Mouse (Mus musculus) embryonic facial prominence, embryonic 10.5 days (tissue): ENCODE measurements at regions not wholly inside any gene's neighbourhood (a gene's known extent, or its start where the extent isn't known, plus 50 kb on each side); places are given as distances from the start of the nearest gene placed in this dataset.
A peak's percentile ranks its signal among the peaks of the same experiment; 100 is the strongest.
"Not testable (repeated sequence)": the region's sequence is repeated elsewhere in the genome, so short reads cannot be mapped to it uniquely, and the experiment has no call there.

Source experiments
- DNase-seq: peaks from one replicate; pipeline ENCODE4 v3.0.0-alpha.2; 2017; ENCODE audit warnings: low spot score
- H3K27ac ChIP-seq: fragments of 300-500 bp; sonication (generic); replicated peaks from 2 replicates; pipeline ENCODE4 v1.5.1; 2016; ENCODE audit warnings: mild to moderate bottlenecking
- H3K27me3 ChIP-seq: fragments of 300-500 bp; sonication (generic); replicated peaks from 2 replicates; pipeline ENCODE4 v1.6.1; 2016; ENCODE audit warnings: low read depth, mild to moderate bottlenecking; ENCODE audit not compliant: poor library complexity, severe bottlenecking
- H3K36me3 ChIP-seq: fragments of 300-500 bp; sonication (generic); replicated peaks from 2 replicates; pipeline ENCODE4 v1.6.1; 2016; ENCODE audit warnings: mild to moderate bottlenecking, moderate library complexity
- H3K4me1 ChIP-seq: fragments of 300-500 bp; sonication (generic); 2 replicates; pipeline ENCODE4 v1.6.1; 2016
- H3K4me3 ChIP-seq: fragments of 300-500 bp; sonication (generic); 2 replicates; pipeline ENCODE4 v1.5.1; 2016; ENCODE audit warnings: mild to moderate bottlenecking, moderate library complexity
- H3K9me3 ChIP-seq: fragments of 300-500 bp; sonication (generic); 2 replicates; pipeline ENCODE4 v1.6.1; 2016; ENCODE audit warnings: mild to moderate bottlenecking
- WGBS: fragments of 180-500 bp; shearing (Covaris S2); methylation state at CpG from one replicate; pipeline ENCODE4 v1.1.7; 2016; 5-methylcytosine and 5-hydroxymethylcytosine counted together

DNA sequence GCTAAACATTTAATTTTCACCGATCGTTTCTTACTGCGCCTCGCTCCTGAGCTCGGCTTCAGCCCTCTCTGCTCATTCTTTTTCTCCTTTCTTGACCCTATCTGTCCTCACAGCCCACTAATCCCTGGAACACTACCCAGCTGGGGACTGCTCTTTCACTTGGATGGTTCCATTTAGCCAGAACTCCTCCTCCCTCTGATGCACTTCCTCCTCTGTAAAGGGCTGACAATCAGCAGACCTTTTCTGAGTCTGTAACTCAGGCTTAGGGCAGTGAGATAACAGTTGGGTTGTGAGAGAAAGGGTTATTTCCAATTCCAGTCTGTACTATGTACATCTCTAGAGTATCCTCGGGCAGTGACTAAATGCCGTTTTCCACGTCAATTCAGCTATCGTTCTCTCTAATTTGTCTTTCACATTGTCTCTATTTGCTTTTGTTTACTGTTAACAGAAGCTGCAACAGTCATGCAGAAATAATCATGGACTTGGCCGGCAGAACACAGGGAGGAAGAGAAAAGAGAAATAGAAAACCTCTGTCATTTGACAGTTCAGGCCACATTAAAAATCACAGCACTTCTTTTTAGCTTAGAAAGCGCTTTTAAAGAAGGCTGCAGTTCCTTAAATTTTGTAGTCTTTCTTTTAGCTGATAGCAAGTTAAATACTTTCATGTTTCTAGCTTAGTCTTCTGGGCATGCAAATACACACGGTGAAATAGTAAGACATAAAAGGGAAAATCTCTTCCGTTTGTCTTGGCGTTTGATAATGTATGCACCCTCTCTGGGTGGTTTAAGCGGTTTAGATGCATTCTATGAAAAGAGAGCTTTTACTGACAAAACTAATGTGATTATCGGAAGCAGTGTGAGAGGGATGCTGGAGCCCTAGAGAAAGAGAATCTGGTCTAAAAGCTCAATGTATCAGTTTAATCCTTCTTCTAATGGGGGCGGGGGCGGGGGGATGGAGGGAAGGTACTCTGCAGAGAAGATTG is 94.7 kb upstream of the Fam181b start:
- Histone ChIP-seq H3K4me3 (peak overlapping the region; percentile 14), H3K27ac (peak overlapping the region; percentile 30; the same call in 1 of the 2 replicates)
- WGBS, result 29% methylated on average over 18 of the region's 18 CpGs

DNA sequence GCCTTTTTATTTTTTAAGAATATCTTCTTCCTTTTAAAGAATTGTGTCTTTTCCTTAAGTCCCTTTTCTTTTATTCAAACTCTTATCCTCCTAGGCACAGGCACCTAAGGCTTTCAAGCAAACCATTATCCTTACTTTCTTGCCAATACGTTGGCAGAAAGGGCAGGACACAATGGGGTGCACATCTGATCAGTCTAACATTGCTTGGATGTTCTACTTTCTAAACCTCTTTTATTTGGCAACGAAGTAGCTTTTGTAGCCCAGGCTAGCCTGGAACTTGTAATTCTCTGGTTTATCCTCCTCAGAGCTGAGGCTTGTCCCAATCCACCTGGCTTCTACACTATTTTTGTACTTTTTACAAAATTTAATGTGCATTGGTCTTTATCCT is 94.0 kb upstream of the Fam181b start:
- no peaks in the 10 kb centered on the region for H3K27me3 ChIP-seq
- peaks cover 8% of the 10 kb centered on the region for H3K4me1 ChIP-seq
- no peak for DNase-seq
- H3K27ac ChIP-seq, result no peak overlapping the region
- no peaks in the 10 kb centered on the region for H3K9me3 ChIP-seq
- H3K4me3 ChIP-seq, result no peak overlapping the region
- whole genome bisulfite sequencing, result 60% methylated on average over 2 of the region's 2 CpGs
- H3K36me3 ChIP-seq, result no peaks in the 10 kb centered on the region

More for the DNA sequence above, 94.7 kb upstream of the Fam181b start:
- Histone ChIP-seq H3K9me3 (no peaks in the 10 kb centered on the region), H3K4me1 (peaks cover 8% of the 10 kb centered on the region), H3K27me3 (no peaks in the 10 kb centered on the region), H3K36me3 (no peaks in the 10 kb centered on the region)
- DNase-seq, result peak; percentile 31

DNA sequence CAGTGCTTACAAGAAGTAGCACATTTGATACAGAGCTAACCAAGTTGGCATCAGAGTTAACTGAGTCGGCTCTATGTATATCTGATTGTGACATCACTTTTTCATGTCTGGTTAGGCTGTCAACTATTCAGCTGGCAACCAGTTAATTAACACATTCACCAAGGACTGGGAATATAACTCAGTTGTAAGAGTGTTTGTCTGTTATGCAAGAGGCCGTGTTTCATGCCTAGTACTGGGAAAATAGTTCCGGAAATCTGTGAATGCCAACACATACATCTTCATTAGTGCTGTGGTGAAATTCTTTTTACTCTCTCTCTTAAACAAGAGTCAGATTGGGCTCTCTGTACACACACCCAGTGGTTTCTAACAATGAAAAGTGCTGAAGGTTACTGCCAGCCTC is 80.8 kb upstream of the Fam181b start:
- no peak overlapping the region for H3K4me3 ChIP-seq
- H3K4me1 ChIP-seq, result peaks cover 3% of the 10 kb centered on the region; the same call in 1 of the 2 replicates
- no peaks in the 10 kb centered on the region for H3K27me3 ChIP-seq
- DNase-seq, result no peak
- no peak overlapping the region for H3K27ac ChIP-seq
- 92% methylated on average over 3 of the region's 3 CpGs for WGBS
- H3K36me3 ChIP-seq, result no peaks in the 10 kb centered on the region
- H3K9me3 ChIP-seq, result no peaks in the 10 kb centered on the region

DNA sequence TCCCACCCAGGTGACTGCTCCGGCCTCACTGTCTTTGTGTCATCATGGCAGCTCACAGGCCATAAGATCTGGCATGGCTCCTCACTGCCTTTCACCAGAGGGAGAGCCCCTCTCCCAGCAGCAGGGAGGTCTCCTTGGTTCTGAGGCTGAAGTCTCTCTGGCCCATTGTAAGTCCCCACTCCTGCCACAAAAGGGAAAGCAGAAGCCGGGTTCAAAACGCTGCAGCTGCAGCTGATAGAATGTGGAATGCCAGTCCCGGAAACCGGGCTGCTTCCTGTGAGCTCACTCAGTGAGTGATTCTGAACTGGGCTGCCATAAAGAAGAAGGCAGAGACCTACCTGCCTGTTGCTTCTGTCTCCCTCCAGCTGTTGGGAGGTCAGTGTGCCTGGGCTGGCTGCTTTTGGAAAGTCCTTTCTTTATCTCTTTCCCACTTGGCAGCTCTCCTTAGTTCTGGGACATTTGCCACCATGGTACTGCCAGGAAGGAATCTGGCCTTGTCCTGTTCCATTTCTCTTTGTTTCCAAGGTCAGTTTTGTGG is 72.9 kb upstream of the Fam181b start:
- peak overlapping the region; percentile 54 for H3K27ac ChIP-seq

DNA sequence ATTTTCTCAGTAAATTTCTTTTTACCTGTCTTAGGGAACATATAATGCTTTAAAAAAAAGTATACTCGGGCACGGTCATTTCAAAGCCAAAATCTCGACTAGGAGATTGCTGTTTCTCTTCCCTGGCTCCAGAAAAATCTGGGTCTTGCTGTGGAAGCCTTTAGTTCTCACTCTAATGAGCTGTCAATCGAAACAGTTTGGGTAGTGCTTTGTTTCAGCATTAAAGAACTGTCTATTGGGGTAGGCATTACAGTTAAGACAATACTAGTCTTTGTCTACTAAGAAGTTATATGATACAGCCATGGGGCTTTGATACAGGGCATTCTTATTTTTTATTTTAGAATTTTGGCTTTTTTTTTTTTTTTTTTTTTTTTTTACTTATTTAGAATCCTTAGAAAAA is 71.9 kb upstream of the Fam181b start:
- Histone ChIP-seq H3K27me3 (no peaks in the 10 kb centered on the region), H3K4me3 (no peak overlapping the region), H3K9me3 (no peaks in the 10 kb centered on the region), H3K27ac (no peak overlapping the region), H3K36me3 (no peaks in the 10 kb centered on the region), H3K4me1 (peaks cover 8% of the 10 kb centered on the region; the same call in 1 of the 2 replicates)
- no peak for DNase-seq
- WGBS, result 55% methylated on average over 4 of the region's 4 CpGs

More for the DNA sequence above, 72.9 kb upstream of the Fam181b start:
- 34% methylated on average over 5 of the region's 5 CpGs for WGBS
- H3K27me3 ChIP-seq, H3K9me3 ChIP-seq, H3K4me3 ChIP-seq, H3K36me3 ChIP-seq: not testable (repeated sequence)
- peak; percentile 19 for DNase-seq
- peaks cover 11% of the 10 kb centered on the region for H3K4me1 ChIP-seq

DNA sequence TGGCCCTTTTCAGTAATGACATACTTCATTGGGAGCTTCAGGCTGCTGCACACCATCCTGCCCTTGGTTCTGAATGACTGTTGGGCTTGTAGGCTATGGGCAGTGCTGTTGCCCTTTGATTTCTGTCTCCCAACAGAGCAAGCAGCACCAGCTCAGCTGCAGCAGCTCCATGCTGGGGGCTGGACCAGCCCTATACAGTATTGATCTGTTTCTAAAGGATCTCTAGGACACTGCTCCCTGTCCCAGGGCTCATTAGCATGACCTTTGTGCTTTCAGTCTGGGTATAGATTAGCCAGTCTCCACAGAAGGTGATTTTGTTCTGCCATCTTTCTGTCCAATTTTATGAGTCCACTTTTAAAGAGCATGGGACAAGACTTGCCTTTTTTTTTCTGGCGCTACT is 60.3 kb upstream of the Fam181b start:
- no peak overlapping the region for H3K4me3 ChIP-seq
- no peaks in the 10 kb centered on the region for H3K36me3 ChIP-seq
- H3K27me3 ChIP-seq, result no peaks in the 10 kb centered on the region
- no peak overlapping the region for H3K27ac ChIP-seq
- no peaks in the 10 kb centered on the region for H3K4me1 ChIP-seq
- WGBS, result 98% methylated on average over 1 of the region's 1 CpGs
- H3K9me3 ChIP-seq, result no peaks in the 10 kb centered on the region
- DNase-seq, result no peak

DNA sequence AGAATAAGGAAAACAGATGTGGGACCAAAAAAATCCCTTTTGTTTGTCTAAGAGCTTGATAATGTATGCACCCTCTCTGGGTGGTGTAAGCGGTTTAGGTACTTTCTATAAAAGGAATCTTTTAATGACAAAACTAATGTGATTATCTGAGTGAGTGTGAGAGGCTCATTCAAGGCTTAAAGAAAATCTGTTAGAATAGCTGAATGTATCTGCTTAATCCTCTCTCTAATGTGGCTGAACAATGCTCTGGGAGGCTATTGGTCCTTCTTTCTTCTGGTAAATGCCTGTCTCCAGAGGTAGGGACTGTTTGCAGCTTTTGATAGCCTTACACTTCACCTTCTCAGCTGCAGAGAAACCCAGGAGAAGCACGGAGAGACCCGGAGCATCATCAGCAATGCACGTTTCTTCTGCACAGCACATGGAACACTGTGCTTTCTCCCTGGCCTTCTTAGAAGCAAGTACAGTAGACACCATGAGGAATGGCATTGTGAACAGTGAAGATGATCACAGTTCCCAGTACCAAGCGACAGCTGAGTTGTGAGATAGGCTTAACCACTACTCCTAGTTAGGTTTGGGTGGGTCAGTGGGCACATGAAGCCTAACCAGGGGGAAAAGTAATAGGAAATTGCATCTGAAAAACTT is 56.1 kb upstream of the Fam181b start:
- no peak overlapping the region for H3K27ac ChIP-seq
- H3K36me3 ChIP-seq, result no peaks in the 10 kb centered on the region
- WGBS, result 51% methylated on average over 5 of the region's 5 CpGs
- no peaks in the 10 kb centered on the region for H3K4me1 ChIP-seq
- H3K9me3 ChIP-seq, result no peaks in the 10 kb centered on the region
- no peaks in the 10 kb centered on the region for H3K27me3 ChIP-seq
- DNase-seq, result no peak
- no peak overlapping the region for H3K4me3 ChIP-seq

DNA sequence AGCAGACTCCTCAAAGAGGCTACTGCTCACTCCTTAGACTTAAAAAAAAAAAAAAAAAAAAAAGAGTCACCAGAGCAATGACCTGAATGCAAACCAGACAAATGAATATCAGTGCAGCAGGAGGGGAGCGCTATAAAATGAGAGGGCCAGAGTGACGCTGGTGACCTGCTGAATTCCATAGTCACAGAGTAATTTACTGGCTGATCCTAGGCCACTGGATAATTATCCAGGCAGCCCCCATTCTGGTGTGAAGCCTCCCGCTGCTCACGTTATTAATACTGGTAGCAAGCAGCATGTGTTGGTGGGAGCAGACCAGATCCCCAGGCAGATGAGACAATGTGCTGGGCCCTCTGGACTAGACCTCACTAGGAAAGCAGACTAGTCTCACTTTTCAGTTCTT is 53.4 kb upstream of the Fam181b start:
- no peak overlapping the region for H3K27ac ChIP-seq
- DNase-seq, result no peak
- WGBS, result 53% methylated on average over 4 of the region's 4 CpGs

More for the DNA sequence above, 53.4 kb upstream of the Fam181b start:
- Histone ChIP-seq H3K9me3 (no peaks in the 10 kb centered on the region), H3K4me1 (no peaks in the 10 kb centered on the region), H3K4me3 (no peak overlapping the region), H3K27me3 (no peaks in the 10 kb centered on the region), H3K36me3 (no peaks in the 10 kb centered on the region)
